Mouse (Mus musculus): Measurements from ENCODE around the gene Prr18. TPM values are rescaled to one million over a fixed set of nuclear protein-coding genes. Genes with fewer than 3 reads are reported as not detected.
"Not testable (repeated sequence)": the region's sequence is repeated elsewhere in the genome, so short reads cannot be mapped to it uniquely, and the experiment has no call there.

Gene Prr18
- total and polyA plus RNA-seq, 2 experiments from 2014 or later, result 15.7 to 31.5 TPM

DNA sequence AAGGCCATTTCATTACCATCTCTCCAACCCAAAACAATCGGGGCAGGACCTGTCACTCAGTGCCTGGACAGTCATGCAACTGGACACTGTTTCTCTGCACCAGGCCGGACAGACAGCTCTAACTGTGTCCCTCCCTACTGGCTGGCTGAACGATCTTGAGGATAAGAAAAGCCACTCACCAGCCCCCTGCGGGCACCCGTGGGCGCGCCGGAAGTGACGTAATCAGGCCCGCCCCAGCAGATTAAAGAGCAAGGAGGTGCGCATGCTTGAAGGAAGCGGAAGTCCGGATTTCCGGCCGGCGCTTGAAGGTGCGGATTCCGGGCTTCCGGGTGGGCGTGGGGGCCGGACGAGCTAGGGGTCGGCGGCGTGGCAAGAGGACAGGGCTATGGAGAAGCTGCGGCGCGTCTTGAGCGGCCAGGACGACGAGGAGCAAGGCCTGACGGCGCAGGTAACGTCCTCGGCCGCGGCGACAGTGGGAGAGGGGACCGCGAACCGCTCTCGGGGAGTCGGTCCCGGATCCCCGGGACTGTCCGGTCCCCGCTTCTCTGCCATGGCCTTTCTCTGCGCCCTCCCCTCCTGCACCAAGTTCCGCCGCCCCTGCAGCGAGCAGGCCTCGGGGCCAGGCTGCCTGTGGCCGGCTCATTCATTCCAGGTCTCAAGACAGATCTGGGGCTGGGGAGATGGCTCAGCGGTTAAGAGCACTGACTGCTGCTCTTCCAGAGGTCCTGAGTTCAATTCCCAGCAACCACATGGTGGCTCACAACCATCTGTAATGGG lies 26.2 kb upstream of the Prr18 start, which contains the start of gene Sft2d1:
Gene Sft2d1 (plus strand): TSS at position 265 of the 777 bp plus-strand sequence.
- 0% methylated on average over 50 of the region's 54 CpGs for WGBS

DNA sequence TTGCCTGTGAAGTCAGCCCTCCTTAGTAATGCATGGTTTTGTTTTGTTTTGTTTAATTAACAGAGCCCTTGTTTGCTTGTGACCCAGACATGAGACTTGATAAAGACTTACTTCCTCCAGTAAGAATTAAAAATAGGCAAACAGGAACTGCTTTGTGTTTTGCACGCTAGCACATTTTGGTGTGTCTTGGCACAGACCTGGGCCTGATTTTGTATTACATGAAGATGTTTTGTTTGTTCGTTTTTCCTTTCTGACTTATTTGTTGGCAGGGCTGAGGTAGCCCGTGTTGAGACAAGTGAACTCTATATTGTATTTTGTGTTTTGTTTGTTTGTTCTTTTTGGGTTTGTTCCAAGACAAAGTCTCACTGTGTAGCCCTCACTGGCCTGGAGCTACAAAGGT lies 25.5 kb upstream of the Prr18 start:
- Histone ChIP-seq H3K4me2 (ENCODE audit: low read depth, low read length, poor library complexity, severe bottlenecking) (peak overlapping the region; percentile 48), H3K4me3 (ENCODE audit: low read depth, low read length) (peak overlapping the region; percentile 76), H3K9ac (replicated peaks; ENCODE audit: low read length, poor library complexity, severe bottlenecking) (peak overlapping the region; percentile 83), H3K9me3 (ENCODE audit: low read length) (no peaks in the 10 kb centered on the region), H3K36me3 (ENCODE audit: insufficient read depth, low read length) (no peaks in the 10 kb centered on the region), H3K27me3 (ENCODE audit: insufficient read depth, low read length) (no peaks in the 10 kb centered on the region), H3K4me1 (ENCODE audit: insufficient read depth, low read length) (peaks cover 12% of the 10 kb centered on the region), H3K27ac (ENCODE audit: low read depth, low read length) (no peak overlapping the region)
- 44% methylated on average over 3 of the region's 3 CpGs for WGBS
- no peak for ATAC-seq (ENCODE audit: low FRiP score)
- no peak for DNase-seq (ENCODE audit: low spot score)
- no peak for TF ChIP-seq CTCF (IDR thresholded peaks at IDR 0.05)

More for the DNA sequence above, 26.2 kb upstream of the Prr18 start, which contains the start of gene Sft2d1:
- peak within 1 kb of the TSS; percentile 76 for H3K4me3 ChIP-seq (ENCODE audit: low read depth, low read length)
- ATAC-seq (ENCODE audit: low FRiP score) (peak; percentile 93), DNase-seq (ENCODE audit: low spot score) (peak; percentile 97)
- TF ChIP-seq CTCF (IDR thresholded peaks at IDR 0.05), result no peak
- no peaks in the 10 kb centered on the region for H3K27me3 ChIP-seq (ENCODE audit: insufficient read depth, low read length)
- peak within 1 kb of the TSS; percentile 83 for H3K9ac ChIP-seq (replicated peaks; ENCODE audit: low read length, poor library complexity, severe bottlenecking)
- no peaks in the 10 kb centered on the region for H3K36me3 ChIP-seq (ENCODE audit: insufficient read depth, low read length)
- peak within 1 kb of the TSS; percentile 82 for H3K27ac ChIP-seq (ENCODE audit: low read depth, low read length)
- peak within 1 kb of the TSS; percentile 48 for H3K4me2 ChIP-seq (ENCODE audit: low read depth, low read length, poor library complexity, severe bottlenecking)
- H3K4me1 ChIP-seq (ENCODE audit: insufficient read depth, low read length), result peaks cover 12% of the 10 kb centered on the region
- H3K9me3 ChIP-seq (ENCODE audit: low read length), result no peaks in the 10 kb centered on the region

DNA sequence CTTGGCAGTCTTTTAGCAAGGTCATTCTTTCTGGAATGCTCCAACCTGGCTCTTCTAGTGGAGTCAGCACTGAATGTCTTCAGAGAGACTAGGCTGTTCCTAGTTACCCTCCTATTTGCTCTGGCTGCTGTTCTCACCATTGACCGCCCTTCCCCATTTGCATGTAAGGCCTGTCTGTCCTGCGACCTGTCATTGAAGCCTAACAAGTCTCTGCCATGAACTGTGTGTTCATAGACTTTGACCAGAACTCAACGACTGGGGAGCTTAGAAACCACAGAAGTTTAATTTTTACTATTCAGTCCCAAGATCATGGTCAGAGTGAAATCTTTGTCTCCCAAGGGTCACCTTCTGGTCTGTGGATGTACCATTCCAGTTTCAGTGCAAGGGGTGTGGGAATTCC lies 23.3 kb upstream of the Prr18 start:
- Histone ChIP-seq H3K4me2 (ENCODE audit: low read depth, low read length, poor library complexity, severe bottlenecking) (no peak overlapping the region), H3K9ac (replicated peaks; ENCODE audit: low read length, poor library complexity, severe bottlenecking) (no peak overlapping the region), H3K27me3 (ENCODE audit: insufficient read depth, low read length) (no peaks in the 10 kb centered on the region), H3K9me3 (ENCODE audit: low read length) (no peaks in the 10 kb centered on the region), H3K4me1 (ENCODE audit: insufficient read depth, low read length) (peaks cover 12% of the 10 kb centered on the region), H3K36me3 (ENCODE audit: insufficient read depth, low read length) (no peaks in the 10 kb centered on the region), H3K27ac (ENCODE audit: low read depth, low read length) (no peak overlapping the region), H3K4me3 (ENCODE audit: low read depth, low read length) (no peak overlapping the region)
- no peak for TF ChIP-seq CTCF (IDR thresholded peaks at IDR 0.05)
- DNase-seq (ENCODE audit: low spot score) (no peak), ATAC-seq (ENCODE audit: low FRiP score) (no peak)
- WGBS, result 91% methylated on average over 3 of the region's 3 CpGs

DNA sequence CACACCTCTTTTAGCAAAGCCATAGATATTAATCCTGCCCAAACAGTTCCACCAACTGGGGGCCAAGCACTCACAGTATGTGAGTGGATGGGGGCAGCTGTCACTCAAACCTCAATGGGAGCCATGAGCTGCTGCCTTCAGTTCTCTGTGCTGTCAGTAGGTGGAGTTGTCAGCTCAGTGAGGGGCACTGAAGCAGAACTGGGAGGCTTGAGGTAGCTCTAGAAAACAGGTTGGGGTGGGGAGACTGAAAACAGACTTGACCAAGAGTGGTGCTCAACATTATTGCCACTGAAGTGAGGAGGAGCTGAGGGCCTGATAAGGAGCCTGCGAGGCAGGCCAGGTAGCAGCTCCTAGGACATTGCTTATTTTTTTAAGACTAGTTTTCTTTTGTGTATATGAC lies 21.0 kb upstream of the Prr18 start:
- H3K9me3 ChIP-seq (ENCODE audit: low read length), result no peaks in the 10 kb centered on the region
- no peak overlapping the region for H3K27ac ChIP-seq (ENCODE audit: low read depth, low read length)
- no peak overlapping the region for H3K4me3 ChIP-seq (ENCODE audit: low read depth, low read length)
- H3K4me1 ChIP-seq (ENCODE audit: insufficient read depth, low read length), result peaks cover 12% of the 10 kb centered on the region
- no peak overlapping the region for H3K4me2 ChIP-seq (ENCODE audit: low read depth, low read length, poor library complexity, severe bottlenecking)
- DNase-seq (ENCODE audit: low spot score), result peak; percentile 12
- 88% methylated on average over 1 of the region's 1 CpGs for WGBS
- H3K36me3 ChIP-seq (ENCODE audit: insufficient read depth, low read length), result peaks cover 8% of the 10 kb centered on the region
- H3K9ac ChIP-seq (replicated peaks; ENCODE audit: low read length, poor library complexity, severe bottlenecking), result no peak overlapping the region
- H3K27me3 ChIP-seq (ENCODE audit: insufficient read depth, low read length), result no peaks in the 10 kb centered on the region
- TF ChIP-seq CTCF (IDR thresholded peaks at IDR 0.05), result peak; percentile 72
- no peak for ATAC-seq (ENCODE audit: low FRiP score)

DNA sequence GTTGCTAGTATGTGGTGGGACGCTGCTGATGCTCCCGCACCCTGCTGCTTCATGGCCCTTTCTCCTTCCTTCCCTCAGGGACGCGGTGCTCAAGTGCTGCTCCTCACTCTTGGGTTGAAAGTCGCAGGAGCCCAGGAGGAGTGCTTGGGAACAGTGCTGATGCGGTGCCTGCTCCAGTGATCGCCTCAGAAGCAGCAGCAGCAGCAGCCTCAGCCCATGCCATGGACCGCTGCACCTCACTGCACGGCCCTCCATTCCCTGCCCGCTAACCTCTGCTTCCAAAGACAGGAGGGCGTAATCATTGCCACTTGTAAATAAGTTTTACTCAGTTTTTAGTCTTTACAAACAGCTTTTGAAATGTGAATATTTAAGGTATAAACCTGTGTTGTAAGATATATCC lies 10.4 kb upstream of the Prr18 start:
- not testable (repeated sequence) for H3K9ac ChIP-seq (replicated peaks; ENCODE audit: low read length, poor library complexity, severe bottlenecking); H3K27ac ChIP-seq (ENCODE audit: low read depth, low read length); DNase-seq (ENCODE audit: low spot score); ATAC-seq (ENCODE audit: low FRiP score); H3K4me3 ChIP-seq (ENCODE audit: low read depth, low read length); H3K9me3 ChIP-seq (ENCODE audit: low read length); H3K4me2 ChIP-seq (ENCODE audit: low read depth, low read length, poor library complexity, severe bottlenecking); H3K4me1 ChIP-seq (ENCODE audit: insufficient read depth, low read length); H3K27me3 ChIP-seq (ENCODE audit: insufficient read depth, low read length)
- H3K36me3 ChIP-seq (ENCODE audit: insufficient read depth, low read length), result peaks cover 41% of the 10 kb centered on the region
- 77% methylated on average over 10 of the region's 11 CpGs for WGBS

DNA sequence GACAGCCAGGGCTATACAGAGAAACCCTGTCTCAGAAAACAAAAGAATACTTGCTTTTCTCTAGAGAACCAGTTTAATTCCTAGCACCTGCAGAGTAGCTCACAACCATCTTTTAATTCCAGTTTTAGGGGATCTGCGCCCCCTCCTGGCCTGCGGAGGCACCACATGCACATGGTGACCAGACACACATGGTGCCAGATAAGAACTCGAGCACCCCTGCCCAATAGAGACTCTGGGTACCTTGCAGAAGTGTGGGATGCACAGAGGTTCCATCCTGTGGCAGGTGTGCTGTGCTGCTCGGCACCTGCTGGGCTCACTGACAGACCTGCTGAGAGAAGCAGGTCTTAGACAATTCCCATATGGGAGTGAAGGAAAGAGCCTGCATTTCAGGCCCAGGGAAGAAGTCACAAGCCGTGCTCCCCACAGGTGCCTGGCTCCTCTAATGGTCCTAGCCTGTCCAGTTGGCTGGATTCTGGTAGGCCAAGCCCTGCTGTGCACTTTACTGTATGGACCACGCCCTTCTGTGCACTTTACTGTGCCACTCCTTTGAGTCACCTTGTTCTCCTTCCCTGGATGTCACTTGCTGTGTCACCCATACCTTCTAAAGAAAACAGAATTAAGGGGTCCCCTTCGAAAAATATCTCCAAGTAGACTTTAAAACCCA lies 8.6 kb upstream of the Prr18 start:
- no peaks in the 10 kb centered on the region for H3K4me1 ChIP-seq (ENCODE audit: insufficient read depth, low read length)
- H3K36me3 ChIP-seq (ENCODE audit: insufficient read depth, low read length), result peaks cover 40% of the 10 kb centered on the region
- H3K27ac ChIP-seq (ENCODE audit: low read depth, low read length), result no peak overlapping the region
- 69% methylated on average over 7 of the region's 7 CpGs for WGBS
- no peak for DNase-seq (ENCODE audit: low spot score)
- no peak overlapping the region for H3K4me2 ChIP-seq (ENCODE audit: low read depth, low read length, poor library complexity, severe bottlenecking)
- TF ChIP-seq CTCF (IDR thresholded peaks at IDR 0.05), result peak; percentile 61
- no peaks in the 10 kb centered on the region for H3K27me3 ChIP-seq (ENCODE audit: insufficient read depth, low read length)
- H3K4me3 ChIP-seq (ENCODE audit: low read depth, low read length), result no peak overlapping the region
- ATAC-seq (ENCODE audit: low FRiP score), result no peak
- H3K9ac ChIP-seq (replicated peaks; ENCODE audit: low read length, poor library complexity, severe bottlenecking), result no peak overlapping the region
- H3K9me3 ChIP-seq (ENCODE audit: low read length), result no peaks in the 10 kb centered on the region

Measured in midbrain, postnatal 0 days (tissue).